Mouse (Mus musculus): ENCODE data around the gene Desi1. TPM values are rescaled to one million over a fixed set of nuclear protein-coding genes. Genes with fewer than 3 reads are reported as not detected.
A peak's percentile ranks its signal among the peaks of the same experiment; 100 is the strongest.

Desi1 gene
- polyA plus RNA-seq, 1 experiment, result 22.7 TPM

GRCm38 (mm10) chr15:82032386-82032785, 1.3 kb downstream of the Desi1 start:
- TF ChIP-seq CTCF (IDR thresholded peaks at IDR 0.05; ENCODE audit: control insufficient read depth, insufficient read depth, low read length) (no peak), POLR2A (IDR thresholded peaks at IDR 0.05; ENCODE audit: borderline replicate concordance, control insufficient read depth, low read depth, low read length) (no peak)
- Histone ChIP-seq H3K4me1 (ENCODE audit: control insufficient read depth, insufficient read depth, low read length) (no peaks in the 10 kb centered on the region; the same call in 1 of the 2 replicates), H3K27ac (ENCODE audit: control insufficient read depth, insufficient read depth, low read depth, low read length, poor library complexity) (no peak overlapping the region), H3K4me3 (replicated peaks; ENCODE audit: control insufficient read depth, low read depth, low read length) (no peak overlapping the region)
- 75% methylated on average over 7 of the region's 7 CpGs for WGBS

GRCm38 (mm10) chr15:82027726-82028125, 5.9 kb downstream of the Desi1 start:
- no peaks in the 10 kb centered on the region; the same call in 1 of the 2 replicates for H3K4me1 ChIP-seq (ENCODE audit: control insufficient read depth, insufficient read depth, low read length)
- no peak for TF ChIP-seq CTCF (IDR thresholded peaks at IDR 0.05; ENCODE audit: control insufficient read depth, insufficient read depth, low read length)
- TF ChIP-seq POLR2A (IDR thresholded peaks at IDR 0.05; ENCODE audit: borderline replicate concordance, control insufficient read depth, low read depth, low read length), result no peak
- WGBS, result 42% methylated on average over 7 of the region's 7 CpGs
- H3K27ac ChIP-seq (ENCODE audit: control insufficient read depth, insufficient read depth, low read depth, low read length, poor library complexity), result peak overlapping the region; percentile 62
- no peak overlapping the region for H3K4me3 ChIP-seq (replicated peaks; ENCODE audit: control insufficient read depth, low read depth, low read length)

- TF ChIP-seq CTCF (IDR thresholded peaks at IDR 0.05; ENCODE audit: control insufficient read depth, insufficient read depth, low read length) (no peak), POLR2A (IDR thresholded peaks at IDR 0.05; ENCODE audit: borderline replicate concordance, control insufficient read depth, low read depth, low read length) (no peak)
- no peak overlapping the region for H3K4me3 ChIP-seq (replicated peaks; ENCODE audit: control insufficient read depth, low read depth, low read length)
- no peaks in the 10 kb centered on the region; the same call in 1 of the 2 replicates for H3K4me1 ChIP-seq (ENCODE audit: control insufficient read depth, insufficient read depth, low read length)
- WGBS, result 75% methylated on average over 7 of the region's 7 CpGs
- H3K27ac ChIP-seq (ENCODE audit: control insufficient read depth, insufficient read depth, low read depth, low read length, poor library complexity), result peak overlapping the region; percentile 62
Observed at GRCm38 (mm10) chr15:82027276-82027675, 6.4 kb downstream of the Desi1 start.

- H3K4me1 ChIP-seq (ENCODE audit: control insufficient read depth, insufficient read depth, low read length), result no peaks in the 10 kb centered on the region; the same call in 1 of the 2 replicates
- H3K4me3 ChIP-seq (replicated peaks; ENCODE audit: control insufficient read depth, low read depth, low read length), result no peak overlapping the region
- H3K27ac ChIP-seq (ENCODE audit: control insufficient read depth, insufficient read depth, low read depth, low read length, poor library complexity), result no peak overlapping the region
- TF ChIP-seq POLR2A (IDR thresholded peaks at IDR 0.05; ENCODE audit: borderline replicate concordance, control insufficient read depth, low read depth, low read length), result no peak
- no peak for TF ChIP-seq CTCF (IDR thresholded peaks at IDR 0.05; ENCODE audit: control insufficient read depth, insufficient read depth, low read length)
- WGBS, result 68% methylated on average over 6 of the region's 6 CpGs
Observed at GRCm38 (mm10) chr15:82023965-82024635, 9.6 kb downstream of the Desi1 start.

GRCm38 (mm10) chr15:82022535-82023088, 11.1 kb downstream of the Desi1 start:
- 40% methylated on average over 13 of the region's 13 CpGs for WGBS
- H3K4me3 ChIP-seq (replicated peaks; ENCODE audit: control insufficient read depth, low read depth, low read length), result peak overlapping the region; percentile 16
- TF ChIP-seq CTCF (IDR thresholded peaks at IDR 0.05; ENCODE audit: control insufficient read depth, insufficient read depth, low read length) (no peak), POLR2A (IDR thresholded peaks at IDR 0.05; ENCODE audit: borderline replicate concordance, control insufficient read depth, low read depth, low read length) (0 out of 2 replicates have a peak, but pooled peaks have one; percentile 14)
- H3K4me1 ChIP-seq (ENCODE audit: control insufficient read depth, insufficient read depth, low read length), result no peaks in the 10 kb centered on the region; the same call in 1 of the 2 replicates
- peak overlapping the region; percentile 67 for H3K27ac ChIP-seq (ENCODE audit: control insufficient read depth, insufficient read depth, low read depth, low read length, poor library complexity)

GRCm38 (mm10) chr15:82019288-82019687, 14.4 kb downstream of the Desi1 start:
- H3K4me1 ChIP-seq (ENCODE audit: control insufficient read depth, insufficient read depth, low read length), result no peaks in the 10 kb centered on the region; the same call in 1 of the 2 replicates
- TF ChIP-seq CTCF (IDR thresholded peaks at IDR 0.05; ENCODE audit: control insufficient read depth, insufficient read depth, low read length) (no peak), POLR2A (IDR thresholded peaks at IDR 0.05; ENCODE audit: borderline replicate concordance, control insufficient read depth, low read depth, low read length) (no peak)
- H3K27ac ChIP-seq (ENCODE audit: control insufficient read depth, insufficient read depth, low read depth, low read length, poor library complexity), result no peak overlapping the region
- WGBS, result 64% methylated on average over 3 of the region's 3 CpGs
- no peak overlapping the region for H3K4me3 ChIP-seq (replicated peaks; ENCODE audit: control insufficient read depth, low read depth, low read length)

- no peaks in the 10 kb centered on the region; the same call in 1 of the 2 replicates for H3K4me1 ChIP-seq (ENCODE audit: control insufficient read depth, insufficient read depth, low read length)
- WGBS, result 31% methylated on average over 4 of the region's 4 CpGs
- TF ChIP-seq CTCF (IDR thresholded peaks at IDR 0.05; ENCODE audit: control insufficient read depth, insufficient read depth, low read length) (no peak), POLR2A (IDR thresholded peaks at IDR 0.05; ENCODE audit: borderline replicate concordance, control insufficient read depth, low read depth, low read length) (no peak)
- H3K4me3 ChIP-seq (replicated peaks; ENCODE audit: control insufficient read depth, low read depth, low read length), result no peak overlapping the region
- no peak overlapping the region for H3K27ac ChIP-seq (ENCODE audit: control insufficient read depth, insufficient read depth, low read depth, low read length, poor library complexity)
Observed at GRCm38 (mm10) chr15:82017461-82017860, 16.2 kb downstream of the Desi1 start.

- Histone ChIP-seq H3K27ac (ENCODE audit: control insufficient read depth, insufficient read depth, low read depth, low read length, poor library complexity) (peak overlapping the region; percentile 19), H3K4me1 (ENCODE audit: control insufficient read depth, insufficient read depth, low read length) (no peaks in the 10 kb centered on the region; the same call in 1 of the 2 replicates), H3K4me3 (replicated peaks; ENCODE audit: control insufficient read depth, low read depth, low read length) (peak overlapping the region; percentile 79)
- WGBS, result 2% methylated on average over 6 of the region's 6 CpGs
- TF ChIP-seq POLR2A (IDR thresholded peaks at IDR 0.05; ENCODE audit: borderline replicate concordance, control insufficient read depth, low read depth, low read length) (no peak), CTCF (IDR thresholded peaks at IDR 0.05; ENCODE audit: control insufficient read depth, insufficient read depth, low read length) (no peak)
Observed at GRCm38 (mm10) chr15:82016830-82017229, 16.8 kb downstream of the Desi1 start.

Data from bone marrow, adult 2 months (tissue).